Mouse (Mus musculus) liver, embryonic 14.5 days (tissue): ENCODE data around the gene Cldn16. TPM values are rescaled to one million over a fixed set of nuclear protein-coding genes. Genes with fewer than 3 reads are reported as not detected.
A peak's percentile ranks its signal among the peaks of the same experiment; 100 is the strongest.
"Not testable (repeated sequence)": the region's sequence is repeated elsewhere in the genome, so short reads cannot be mapped to it uniquely, and the experiment has no call there.

Experiments used
- ATAC-seq: fragments of 200-750 bp; cut with Nextera tagmentation; 2 replicates; pipeline ENCODE4 v1.8.0; 2017; ENCODE audit warnings: moderate number of reproducible peaks, mild to moderate bottlenecking, moderate library complexity; ENCODE audit not compliant: insufficient read depth
- DNase-seq, 3 experiments: peaks; one replicate each; pipeline ENCODE4 v3.0.0-alpha.2; 2012 to 2013; ENCODE audit warnings: low read depth in 3 of 3, low spot score in 3 of 3
- H3K27ac ChIP-seq: fragments of 300-500 bp; sonication (generic); 2 replicates; pipeline ENCODE4 v1.5.1; 2014; ENCODE audit warnings: moderate library complexity, mild to moderate bottlenecking, control low read depth, inconsistent platforms
- H3K27me3 ChIP-seq: fragments of 300-500 bp; sonication (generic); 2 replicates; pipeline ENCODE4 v1.6.1; 2014; ENCODE audit warnings: mild to moderate bottlenecking, low read length, moderate library complexity; ENCODE audit not compliant: control insufficient read depth, insufficient read depth
- H3K36me3 ChIP-seq: fragments of 300-500 bp; sonication (generic); replicated peaks from 2 replicates; pipeline ENCODE4 v1.6.1; 2014; ENCODE audit warnings: low read depth; ENCODE audit not compliant: control insufficient read depth, insufficient read depth
- H3K4me1 ChIP-seq, 2 experiments: fragments of 200-500 bp in 1 of 2; fragments of 300-500 bp in 1 of 2; sonication (generic) in 1 of 2; replicated peaks; 2 replicates each; pipeline ENCODE4 v1.6.1; 2012 to 2014; ENCODE audit warnings: antibody characterized with exemption in 1 of 2, inconsistent platforms in 1 of 2, low read length in 1 of 2; ENCODE audit not compliant: control insufficient read depth in 2 of 2, insufficient read depth in 2 of 2
- H3K4me2 ChIP-seq: fragments of 300-500 bp; sonication (generic); 2 replicates; pipeline ENCODE4 v1.6.1; 2014; ENCODE audit warnings: low read depth, mild to moderate bottlenecking, control low read depth, moderate library complexity
- H3K4me3 ChIP-seq, 2 experiments: fragments of 200-500 bp in 1 of 2; fragments of 300-500 bp in 1 of 2; sonication (generic) in 1 of 2; 2 replicates each; pipeline ENCODE4 v1.5.1; 2012 to 2014; ENCODE audit warnings: low read depth in 2 of 2, low read length in 2 of 2, mild to moderate bottlenecking in 2 of 2, control low read depth in 1 of 2, inconsistent platforms in 1 of 2, moderate library complexity in 1 of 2; ENCODE audit not compliant: insufficient read depth in 1 of 2
- H3K9ac ChIP-seq: fragments of 300-500 bp; sonication (generic); replicated peaks from 2 replicates; pipeline ENCODE4 v1.6.1; 2014; ENCODE audit warnings: mild to moderate bottlenecking, control low read depth, moderate library complexity
- H3K9me3 ChIP-seq: fragments of 300-500 bp; sonication (generic); 2 replicates; pipeline ENCODE4 v1.6.1; 2016; ENCODE audit warnings: low read length, mixed read lengths; ENCODE audit not compliant: control insufficient read depth
- CTCF ChIP-seq: IDR thresholded peaks from 2 replicates; pipeline ENCODE4 v1.5.1; 2016; ENCODE audit warnings: antibody characterized with exemption, low read depth, control low read depth
- EP300 ChIP-seq: IDR thresholded peaks from 2 replicates; pipeline ENCODE4 v1.6.1; 2016; ENCODE audit warnings: antibody characterized with exemption, low read depth
- WGBS: fragments of 180-500 bp; shearing (Covaris S2); extraction: QIAGEN DNeasy Blood & Tissue Kit; methylation state at CpG from one replicate; pipeline ENCODE4 v1.1.7; 2014; ENCODE audit not compliant: insufficient replicate concordance; 5-methylcytosine and 5-hydroxymethylcytosine counted together
- polyA plus RNA-seq, 2 experiments: library from polyadenylated mRNA; depleted of rRNA in 1 of 2; stranded (reverse) in 1 of 2; unstranded in 1 of 2; fragments of >200 nt; fragmentation: Nextera tagmentation in 1 of 2; extraction: Ambion mirVana in 1 of 2; gene quantifications; 2 replicates each; pipeline versions ENCODE4 v1.2.1 to v1.2.3; 2012 to 2014

The Cldn16 gene
- polyA plus RNA-seq, 2 experiments: not detected

DNA sequence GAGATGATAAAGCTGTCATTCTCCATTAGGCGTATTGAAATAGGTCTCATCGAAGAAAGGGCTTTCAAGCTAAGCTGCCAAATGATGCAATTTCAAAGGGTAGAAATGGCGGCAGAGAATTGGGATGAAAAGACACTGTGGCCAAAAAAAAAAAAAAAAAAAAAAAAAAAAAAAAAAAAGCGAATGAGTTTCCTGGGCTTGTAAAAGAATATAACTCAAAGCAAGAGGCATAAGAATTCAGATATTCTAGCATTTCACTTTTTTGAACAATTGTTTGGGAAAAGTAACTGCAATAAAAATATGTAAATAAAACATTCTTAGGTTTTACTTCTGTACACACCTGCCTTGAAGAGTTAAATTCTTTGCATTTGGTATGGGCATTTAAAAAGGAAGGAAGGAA is 3.6 kb downstream of the Cldn16 start:
- Histone ChIP-seq H3K27ac (no peak overlapping the region), H3K4me2 (no peak overlapping the region), H3K4me1 (no peaks in the 10 kb centered on the region), H3K4me3 (no peak overlapping the region), H3K36me3 (no peaks in the 10 kb centered on the region), H3K27me3 (no peaks in the 10 kb centered on the region), H3K9ac (no peak overlapping the region), H3K9me3 (no peaks in the 10 kb centered on the region)
- no peak for DNase-seq
- TF ChIP-seq EP300 (no peak), CTCF (no peak)
- no peak for ATAC-seq
- 56% methylated on average over 4 of the region's 4 CpGs for WGBS

DNA sequence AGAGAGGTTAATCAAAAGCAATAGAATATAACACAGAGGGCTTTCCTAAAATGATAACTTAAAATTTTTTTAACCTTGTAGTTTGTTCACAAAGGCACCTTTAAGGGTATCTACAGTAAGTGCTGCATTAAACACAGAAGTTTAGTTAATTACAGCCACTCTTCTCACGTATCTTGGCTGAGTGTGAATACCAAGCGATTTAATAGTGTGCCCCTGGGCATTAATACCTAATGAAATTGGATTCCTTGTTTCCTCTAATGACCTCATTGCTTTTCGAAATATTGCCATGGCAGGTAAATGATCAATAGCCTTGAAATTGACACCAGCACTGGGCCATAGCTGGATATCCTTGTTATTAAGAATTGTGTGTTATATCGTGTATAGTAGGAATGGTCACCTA is 8.3 kb downstream of the Cldn16 start:
- H3K4me2 ChIP-seq: no peak overlapping the region
- H3K9me3 ChIP-seq: no peaks in the 10 kb centered on the region
- no peaks in the 10 kb centered on the region for H3K27me3 ChIP-seq
- no peak overlapping the region for H3K4me3 ChIP-seq
- ATAC-seq (no peak), DNase-seq (no peak)
- WGBS: 61% methylated on average over 4 of the region's 4 CpGs
- H3K4me1 ChIP-seq: no peaks in the 10 kb centered on the region
- H3K27ac ChIP-seq: no peak overlapping the region
- no peaks in the 10 kb centered on the region for H3K36me3 ChIP-seq
- H3K9ac ChIP-seq: no peak overlapping the region
- no peak for TF ChIP-seq CTCF
- no peak for TF ChIP-seq EP300

DNA sequence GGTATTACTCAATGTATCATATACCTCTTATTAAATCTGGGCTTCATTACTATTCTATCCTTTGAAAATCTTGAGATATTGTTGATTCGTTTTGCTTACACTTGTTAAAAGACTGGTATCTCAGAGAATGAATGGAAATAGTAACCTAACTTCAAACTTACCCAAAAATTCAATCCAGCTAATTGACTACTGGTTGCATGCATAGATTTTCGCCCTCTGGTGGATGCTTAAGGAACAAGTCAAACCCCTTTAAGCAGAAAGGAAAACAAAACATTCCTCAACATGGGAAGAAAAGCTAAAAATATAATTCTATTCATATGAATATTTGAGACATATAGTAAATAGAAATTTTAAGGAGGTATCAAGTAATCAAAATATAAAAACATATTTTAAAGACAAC is 32.8 kb downstream of the Cldn16 start:
- no peak for TF ChIP-seq EP300
- TF ChIP-seq CTCF: peak; percentile 28; the same call in 1 of the 2 replicates
- H3K4me1 ChIP-seq: no peaks in the 10 kb centered on the region
- 5% methylated on average over 2 of the region's 2 CpGs for WGBS

DNA sequence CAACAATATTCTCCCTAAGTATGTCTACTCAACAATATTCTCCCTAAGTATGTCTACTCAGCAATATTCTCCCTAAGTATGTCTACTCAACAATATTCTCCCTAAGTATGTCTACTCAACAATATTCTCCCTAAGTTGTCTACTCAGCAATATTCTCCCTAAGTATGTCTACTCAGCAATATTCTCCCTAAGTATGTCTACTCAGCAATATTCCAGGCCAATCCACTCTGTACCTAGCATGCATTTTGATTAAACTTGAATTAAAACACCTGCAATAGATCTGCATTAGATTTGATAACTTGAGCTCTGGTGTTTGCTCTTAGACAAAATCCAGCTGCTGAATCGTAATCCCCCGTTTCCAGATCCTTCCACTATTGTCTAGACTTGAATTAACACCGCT is 36.8 kb downstream of the Cldn16 start:
- not testable (repeated sequence) for H3K4me1 ChIP-seq, H3K9ac ChIP-seq, H3K36me3 ChIP-seq, H3K9me3 ChIP-seq, H3K27me3 ChIP-seq, H3K4me2 ChIP-seq, ATAC-seq, DNase-seq, H3K4me3 ChIP-seq, H3K27ac ChIP-seq
- WGBS: 70% methylated on average over 3 of the region's 3 CpGs

More for the DNA sequence above, 32.8 kb downstream of the Cldn16 start:
- no peak overlapping the region for H3K4me3 ChIP-seq
- no peaks in the 10 kb centered on the region for H3K27me3 ChIP-seq
- no peaks in the 10 kb centered on the region for H3K36me3 ChIP-seq
- no peaks in the 10 kb centered on the region for H3K9me3 ChIP-seq
- no peak overlapping the region for H3K4me2 ChIP-seq
- H3K9ac ChIP-seq: no peak overlapping the region
- no peak overlapping the region for H3K27ac ChIP-seq
- DNase-seq (no peak), ATAC-seq (no peak)

DNA sequence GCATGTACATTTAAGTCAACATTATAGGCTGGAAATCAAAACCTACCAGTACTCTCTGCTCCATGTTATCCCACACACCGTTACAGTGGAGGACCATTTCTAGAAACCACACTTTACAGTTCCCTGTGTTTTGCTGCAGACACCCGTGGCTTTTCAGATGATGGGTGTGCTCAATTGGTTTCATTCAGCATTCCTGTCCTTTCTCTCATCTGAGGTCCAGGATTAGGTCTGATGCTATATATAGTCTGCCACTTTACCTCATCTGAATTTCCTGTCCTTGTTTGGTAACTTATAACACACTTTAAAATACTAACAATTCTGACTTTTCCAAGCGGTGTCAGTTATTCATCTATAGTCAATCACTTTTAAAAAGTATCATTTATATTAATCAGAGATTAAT is 37.8 kb downstream of the Cldn16 start:
- Histone ChIP-seq H3K4me3 (no peak overlapping the region), H3K36me3 (no peaks in the 10 kb centered on the region), H3K4me1 (no peaks in the 10 kb centered on the region), H3K4me2 (no peak overlapping the region), H3K9ac (no peak overlapping the region), H3K27me3 (no peaks in the 10 kb centered on the region), H3K9me3 (no peaks in the 10 kb centered on the region), H3K27ac (no peak overlapping the region)
- ATAC-seq: no peak
- DNase-seq: no peak
- TF ChIP-seq EP300: no peak
- no peak for TF ChIP-seq CTCF
- 59% methylated on average over 3 of the region's 3 CpGs for WGBS

DNA sequence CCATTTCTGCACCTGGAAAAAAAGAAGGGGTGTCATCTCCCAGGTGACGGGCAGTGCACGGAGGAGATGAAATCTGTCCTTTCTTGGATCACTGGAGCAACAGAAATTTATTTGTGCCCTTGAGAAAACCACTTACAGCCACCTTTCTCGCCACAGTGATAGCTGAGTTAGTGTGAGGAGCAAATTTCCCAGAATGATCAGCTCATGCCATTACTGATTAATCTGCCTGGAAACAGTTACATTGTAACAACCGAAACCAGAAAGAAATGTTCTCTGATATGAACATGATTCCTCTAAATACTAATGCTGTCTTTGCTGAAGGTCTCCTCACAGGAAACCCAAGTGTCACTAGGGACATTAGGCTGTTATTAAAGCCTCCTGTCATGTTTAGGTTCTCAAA is 42.0 kb downstream of the Cldn16 start:
- Histone ChIP-seq H3K9ac (no peak overlapping the region), H3K9me3 (no peaks in the 10 kb centered on the region), H3K36me3 (no peaks in the 10 kb centered on the region), H3K27me3 (no peaks in the 10 kb centered on the region), H3K4me3 (no peak overlapping the region), H3K4me2 (no peak overlapping the region), H3K4me1 (no peaks in the 10 kb centered on the region), H3K27ac (no peak overlapping the region)
- ATAC-seq (no peak), DNase-seq (no peak)
- no peak for TF ChIP-seq EP300
- no peak for TF ChIP-seq CTCF
- WGBS: 55% methylated on average over 4 of the region's 4 CpGs
